Mouse (Mus musculus) right cerebral cortex, postnatal 4 days (tissue): ENCODE measurements around the gene Cyp46a1.

ENCODE experiments used
- DNase-seq: peaks from one replicate; pipeline ENCODE4 v3.0.0-alpha.2; 2022

The Cyp46a1 gene

DNA sequence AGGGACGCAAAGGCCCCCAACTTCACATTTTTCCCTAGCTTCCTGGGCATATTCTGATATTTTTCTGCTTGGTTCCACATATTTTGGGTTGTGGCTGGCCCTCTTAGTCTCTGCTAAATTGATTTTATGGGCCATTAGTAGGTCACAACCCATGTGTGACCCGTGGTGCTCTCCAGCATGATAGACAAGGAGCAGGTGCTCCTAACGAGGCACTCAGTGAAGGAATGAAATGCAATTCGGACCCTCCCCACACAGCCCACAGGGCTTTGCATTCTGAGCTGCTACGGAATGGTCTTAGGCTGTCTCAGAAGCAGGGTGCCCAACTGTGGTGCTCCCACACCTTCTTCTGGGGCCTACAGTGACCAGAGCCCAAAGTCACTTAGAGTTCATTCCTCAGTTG lies 74.9 kb downstream of the Cyp46a1 start:
- DNase-seq, result no peak

DNA sequence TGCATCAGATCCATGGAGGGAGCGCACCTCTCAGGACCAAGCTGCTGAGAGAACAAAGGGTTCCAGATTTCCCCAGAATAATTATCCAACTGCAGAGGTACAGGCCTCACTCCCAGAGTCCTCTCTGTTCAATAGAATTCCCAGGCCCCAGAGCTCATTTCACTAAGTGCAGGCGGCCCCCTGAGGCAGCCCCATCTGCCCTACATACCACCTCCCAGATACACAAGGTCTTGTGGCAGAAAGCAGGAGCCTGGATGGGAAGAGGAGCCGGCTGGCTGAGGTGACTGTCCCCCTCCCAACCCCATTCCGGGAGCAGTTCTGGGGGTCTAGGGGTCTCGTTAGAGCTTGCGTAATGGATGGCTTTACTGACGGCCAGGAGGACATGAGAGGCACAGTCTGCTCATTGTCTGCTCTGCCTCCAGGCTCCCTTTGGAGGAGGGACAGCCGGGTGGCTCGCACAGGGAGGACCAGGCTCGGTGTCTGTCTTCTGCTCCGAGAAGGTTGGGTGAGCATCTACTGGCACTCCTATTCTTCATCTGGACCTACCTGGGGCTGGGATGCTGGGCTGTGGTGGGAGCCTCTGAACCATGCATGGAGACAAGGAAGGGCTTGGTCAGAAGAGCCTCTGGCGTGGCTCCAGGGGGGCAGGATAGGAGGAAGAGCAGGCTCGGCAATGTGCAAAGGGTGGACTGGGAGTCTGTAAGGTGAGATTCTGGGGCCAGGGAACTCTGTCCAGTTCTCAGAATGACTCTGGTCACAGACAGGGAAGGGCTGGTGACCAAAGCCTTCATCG lies 76.4 kb downstream of the Cyp46a1 start:
- no peak for DNase-seq
